Mouse (Mus musculus) spleen, postnatal 4 days (tissue): ENCODE data around the gene Rgs5.

Experiments used
- DNase-seq, 2 experiments: peaks; one replicate each; pipeline ENCODE4 v3.0.0; 2022; ENCODE audit warnings: low spot score in 2 of 2

The Rgs5 gene

DNA sequence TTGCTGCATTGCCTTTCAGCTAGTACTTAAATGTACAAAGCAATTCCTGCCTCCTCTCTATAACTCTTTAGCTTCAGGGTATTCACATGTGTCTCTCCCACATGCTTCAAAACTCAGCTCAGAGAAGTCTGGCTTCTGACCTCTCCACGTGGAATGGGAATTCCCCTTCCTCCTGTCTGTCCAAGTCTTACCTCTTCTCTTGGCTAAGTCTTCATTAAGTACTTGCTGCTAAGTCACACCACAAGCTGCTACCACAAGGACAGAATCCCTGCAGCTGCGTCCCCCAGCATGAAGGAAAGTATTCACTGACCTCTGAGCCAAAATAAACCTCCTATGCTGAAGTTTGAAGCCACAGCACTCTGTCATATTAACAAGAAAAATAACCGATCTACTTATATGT lies 71.0 kb downstream of the Rgs5 start:
- DNase-seq = no peak

DNA sequence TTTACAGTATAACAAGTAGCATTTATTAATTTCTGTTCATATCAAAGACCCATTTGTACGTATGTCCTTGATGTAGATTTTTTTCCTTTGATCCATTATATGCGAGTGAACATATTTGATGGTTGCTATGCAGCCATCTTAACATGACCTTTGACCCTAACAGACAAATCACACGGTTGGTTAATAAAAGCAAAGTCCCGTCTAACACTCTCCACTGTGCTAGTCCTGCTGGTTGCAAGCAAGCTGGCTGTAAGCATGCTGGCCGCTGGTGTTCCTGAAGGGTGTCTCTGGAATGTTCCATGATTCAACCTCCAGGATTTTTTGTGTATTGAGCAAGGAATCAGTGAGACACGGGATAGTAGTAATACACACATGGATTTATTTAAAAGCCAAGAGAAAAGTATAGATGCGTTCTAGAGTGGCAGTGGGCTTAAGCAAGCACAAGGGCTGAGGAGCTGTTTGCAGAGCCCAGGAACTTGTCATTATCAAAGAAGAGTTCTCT lies 75.3 kb downstream of the Rgs5 start:
- no peak for DNase-seq

DNA sequence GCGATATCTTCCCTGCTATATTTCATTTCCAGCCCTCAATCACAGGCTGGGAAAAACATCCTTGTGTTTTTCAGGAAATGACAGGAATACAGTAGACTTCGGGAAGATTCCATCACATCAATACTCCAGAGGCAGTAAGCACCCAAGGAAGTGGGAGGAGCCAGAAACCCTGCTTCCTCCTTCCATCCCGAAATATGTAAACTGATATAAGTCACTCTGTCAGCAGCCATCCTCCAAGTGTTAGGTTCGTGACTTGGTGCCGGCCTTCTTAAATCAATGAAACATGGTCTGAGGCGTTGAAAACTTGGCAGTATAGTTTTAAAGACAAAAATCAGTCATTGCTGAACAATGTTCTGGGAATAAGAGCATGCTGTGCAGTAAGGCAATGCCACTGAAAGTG lies 80.8 kb downstream of the Rgs5 start:
- DNase-seq = no peak

DNA sequence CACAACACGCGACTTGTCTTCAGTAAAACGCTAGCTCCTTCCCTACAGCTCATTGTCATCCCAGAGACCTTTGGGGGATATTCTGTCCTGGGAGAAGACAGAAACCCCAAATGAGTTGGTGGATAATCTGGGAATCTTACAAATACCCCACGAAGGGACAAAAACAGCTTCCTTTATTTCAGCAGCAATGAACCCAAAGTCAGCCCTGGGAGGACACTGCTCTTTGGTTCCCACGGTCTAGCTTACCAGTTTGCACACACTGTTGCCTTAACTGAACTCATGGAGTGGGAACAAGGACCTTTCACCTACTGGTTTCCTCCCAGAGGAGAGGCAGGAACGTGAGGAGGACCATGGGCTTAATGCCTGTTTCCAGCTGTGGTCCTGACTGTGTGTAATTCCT lies 81.9 kb downstream of the Rgs5 start:
- DNase-seq = no peak

DNA sequence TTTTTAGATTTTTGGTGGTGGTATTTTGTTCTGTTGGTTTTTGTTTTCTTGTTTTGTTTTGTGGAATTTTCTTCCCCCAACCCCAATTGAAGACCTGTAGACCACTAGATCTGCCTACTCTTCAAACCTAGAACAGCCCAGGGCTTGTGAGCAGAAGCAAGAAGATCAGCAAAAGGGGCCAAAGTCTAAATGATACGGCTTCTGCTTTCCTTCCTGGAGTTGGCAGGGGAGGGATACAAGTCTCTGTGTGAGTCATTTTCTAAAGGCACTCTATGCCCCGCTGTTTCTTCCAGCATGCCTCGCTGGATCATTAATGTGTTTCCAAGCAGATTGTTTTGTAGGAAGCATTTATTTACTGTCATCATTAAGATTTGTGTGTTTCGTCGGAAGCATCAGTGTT lies 85.8 kb downstream of the Rgs5 start:
- DNase-seq = no peak
